Mouse (Mus musculus) kidney, postnatal 10 days (tissue): ENCODE results near the gene Slc16a5.

Experiments used
- DNase-seq: peaks from one replicate; pipeline ENCODE4 v3.0.0; 2021; ENCODE audit warnings: mixed read lengths

Gene Slc16a5

DNA sequence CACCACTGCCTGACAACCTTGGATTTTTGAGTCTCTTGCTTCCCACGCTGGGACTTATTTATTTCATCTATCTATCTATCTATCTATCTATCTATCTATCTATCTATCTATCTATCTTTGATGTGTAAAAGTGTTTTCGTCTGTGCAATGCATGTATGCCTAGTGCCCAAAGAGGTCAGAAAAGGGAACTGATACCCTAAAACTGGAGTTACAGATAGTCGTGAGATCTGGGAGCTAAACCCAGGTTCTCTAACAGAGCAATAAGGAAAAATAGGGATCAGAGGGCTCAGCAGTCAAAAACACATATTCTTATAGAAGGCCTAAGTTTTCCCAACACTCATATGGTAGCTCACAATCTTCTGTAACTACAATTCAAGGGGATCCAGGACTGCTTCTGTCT lies 57.3 kb downstream of the Slc16a5 start:
- no peak for DNase-seq

- no peak for DNase-seq
These were observed 57.9 kb downstream of the Slc16a5 start for GRCm38 (mm10) chr11:115520218-115520617.

DNA sequence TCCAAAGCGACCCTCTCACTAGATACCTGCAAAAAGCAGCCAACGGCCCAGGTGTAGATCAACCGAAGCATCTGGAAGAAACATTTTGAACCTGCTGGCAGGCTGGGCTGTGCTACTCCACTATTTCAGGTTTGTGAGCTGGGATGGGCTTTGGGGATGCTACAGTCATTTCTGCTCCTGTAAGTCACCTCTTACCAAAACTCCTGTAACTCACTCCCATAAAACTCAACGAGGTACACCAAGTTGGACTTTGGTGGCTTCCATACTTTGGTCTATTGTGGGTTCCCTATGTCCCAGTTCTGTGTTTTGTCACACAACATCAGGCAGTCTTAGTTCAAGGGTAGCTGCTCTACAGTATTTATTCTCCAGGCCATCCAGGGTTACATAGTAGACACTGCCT lies 58.8 kb downstream of the Slc16a5 start:
- DNase-seq, result no peak

- DNase-seq, result no peak
These were observed 60.0 kb downstream of the Slc16a5 start for GRCm38 (mm10) chr11:115522238-115522637.

DNA sequence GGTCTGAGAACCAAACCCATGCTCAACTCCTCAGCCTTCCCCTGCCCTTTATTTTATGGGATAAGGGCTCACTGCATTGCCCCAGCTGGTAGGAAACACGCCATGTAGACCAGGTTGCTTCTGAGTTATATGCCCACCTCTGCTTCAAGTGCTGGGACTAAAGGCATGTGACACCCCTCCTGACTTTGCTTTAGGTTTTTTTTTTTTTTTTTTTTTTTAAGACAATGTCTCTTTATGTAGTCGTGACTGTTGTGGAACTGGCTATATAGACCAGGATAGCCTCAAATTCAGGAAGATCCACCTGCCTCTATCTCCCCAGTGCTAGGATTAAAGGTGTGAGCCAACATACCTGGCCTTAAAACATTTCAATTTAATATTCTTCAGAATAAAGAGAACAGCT lies 60.4 kb downstream of the Slc16a5 start:
- no peak for DNase-seq
